Mouse (Mus musculus) hindbrain, embryonic 10.5 days (tissue): ENCODE data around the gene Actr10. TPM values are rescaled to one million over a fixed set of nuclear protein-coding genes. Genes with fewer than 3 reads are reported as not detected.

ENCODE experiments used
- DNase-seq: peaks from one replicate; pipeline ENCODE4 v3.0.0-alpha.2; 2017; ENCODE audit warnings: low spot score
- H3K27ac ChIP-seq: fragments of 300-500 bp; sonication (generic); 2 replicates; pipeline ENCODE4 v1.5.1; 2016; ENCODE audit warnings: mild to moderate bottlenecking, moderate library complexity
- H3K27me3 ChIP-seq: fragments of 300-500 bp; sonication (generic); 2 replicates; pipeline ENCODE4 v1.6.1; 2016; ENCODE audit warnings: mild to moderate bottlenecking; ENCODE audit not compliant: poor library complexity, insufficient read depth, severe bottlenecking
- H3K36me3 ChIP-seq: fragments of 300-500 bp; sonication (generic); 2 replicates; pipeline ENCODE4 v1.6.1; 2016; ENCODE audit warnings: mild to moderate bottlenecking, moderate library complexity
- H3K4me1 ChIP-seq: fragments of 300-500 bp; sonication (generic); replicated peaks from 2 replicates; pipeline ENCODE4 v1.6.1; 2016; ENCODE audit warnings: mild to moderate bottlenecking
- H3K4me3 ChIP-seq: fragments of 300-500 bp; sonication (generic); 2 replicates; pipeline ENCODE4 v1.5.1; 2016; ENCODE audit warnings: mild to moderate bottlenecking, moderate library complexity
- H3K9me3 ChIP-seq: fragments of 300-500 bp; sonication (generic); 2 replicates; pipeline ENCODE4 v1.6.1; 2016; ENCODE audit warnings: mild to moderate bottlenecking, moderate library complexity
- WGBS: fragments of 180-500 bp; shearing (Covaris S2); methylation state at CpG from one replicate; pipeline ENCODE4 v1.1.7; 2016; 5-methylcytosine and 5-hydroxymethylcytosine counted together
- polyA plus RNA-seq: library from polyadenylated mRNA; unstranded; fragments of >200 nt; fragmentation: Nextera tagmentation; extraction: Ambion mirVana; gene quantifications from 2 replicates; pipeline ENCODE4 v1.2.1, GENCODE M21; 2016

Gene Actr10
- polyA plus RNA-seq, 1 experiment from 2014 or later: 229 TPM

DNA sequence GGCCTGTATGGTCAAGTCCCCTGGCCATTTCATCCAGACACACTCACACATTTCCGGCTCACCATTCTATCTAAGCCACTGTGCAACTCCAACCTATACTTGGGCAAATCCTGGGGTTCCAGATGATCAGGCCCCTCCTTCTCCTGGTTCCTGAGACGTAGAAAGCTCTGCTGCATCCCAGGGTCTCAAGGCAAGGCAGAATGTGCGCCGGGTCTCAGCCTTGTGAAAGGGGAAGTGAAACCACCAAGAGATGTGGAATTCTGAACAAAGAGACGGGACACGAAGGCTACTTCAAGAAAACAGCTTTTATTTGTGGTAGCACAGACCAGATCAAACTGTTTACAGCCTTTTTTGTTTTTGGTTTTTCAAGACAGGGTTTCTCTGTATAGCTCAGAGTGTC is 68.5 kb downstream of the Actr10 start:
- no peaks in the 10 kb centered on the region for H3K4me1 ChIP-seq
- DNase-seq: no peak
- 91% methylated on average over 6 of the region's 6 CpGs for WGBS
- no peaks in the 10 kb centered on the region for H3K27me3 ChIP-seq
- H3K4me3 ChIP-seq: no peak overlapping the region
- peaks cover 84% of the 10 kb centered on the region for H3K36me3 ChIP-seq
- no peaks in the 10 kb centered on the region for H3K9me3 ChIP-seq
- no peak overlapping the region for H3K27ac ChIP-seq

- Histone ChIP-seq H3K4me3 (no peak overlapping the region), H3K27me3 (no peaks in the 10 kb centered on the region), H3K4me1 (peaks cover under 1% of the 10 kb centered on the region; the same call in 1 of the 2 replicates), H3K9me3 (no peaks in the 10 kb centered on the region), H3K36me3 (peaks cover 91% of the 10 kb centered on the region), H3K27ac (no peak overlapping the region)
- WGBS: 92% methylated on average over 7 of the region's 7 CpGs
- DNase-seq: no peak
Measured at GRCm38 (mm10) chr12:71006901-71007300, 69.2 kb downstream of the Actr10 start.

DNA sequence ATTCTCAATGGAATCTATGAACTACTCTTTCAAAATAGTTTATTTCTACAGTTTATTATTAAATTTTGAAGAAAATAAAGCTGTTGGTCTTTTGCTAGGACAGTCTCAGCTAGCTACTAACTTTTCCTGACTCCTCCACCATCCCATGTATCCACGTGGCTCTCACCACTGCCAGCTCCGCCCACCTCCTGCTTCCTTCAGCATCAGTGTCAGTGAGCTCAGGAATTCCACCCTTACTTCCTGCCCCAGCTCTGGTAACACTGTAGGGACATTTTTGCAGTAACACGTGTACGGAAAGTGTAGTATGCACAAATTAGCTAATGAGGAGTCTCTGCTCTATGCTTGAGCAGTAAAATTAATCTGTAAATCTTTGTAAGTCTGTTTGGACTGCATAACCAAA is 72.1 kb downstream of the Actr10 start:
- Histone ChIP-seq H3K27ac (no peak overlapping the region), H3K36me3 (peaks cover 87% of the 10 kb centered on the region), H3K27me3 (no peaks in the 10 kb centered on the region), H3K4me1 (peaks cover 20% of the 10 kb centered on the region), H3K9me3 (no peaks in the 10 kb centered on the region), H3K4me3 (no peak overlapping the region)
- 64% methylated on average over 4 of the region's 4 CpGs for WGBS
- no peak for DNase-seq

Other genes with a start within 250 kb of the Actr10 start
- 16.8 and 19.5 TPM in 2 replicates for gene Frmd6, start 112.3 kb upstream of the Actr10 start, polyA plus RNA-seq
- 605 and 630 TPM in 2 replicates for gene Psma3, start 36.8 kb downstream of the Actr10 start, polyA plus RNA-seq
- gene Arid4a, start 78.1 kb downstream of the Actr10 start, polyA plus RNA-seq: 21.6 and 27.5 TPM in 2 replicates
- gene Tomm20l, start 173.6 kb downstream of the Actr10 start, polyA plus RNA-seq: not detected in 2 replicates
- 69.8 and 77.8 TPM in 2 replicates for gene Timm9, start 198.8 kb downstream of the Actr10 start, polyA plus RNA-seq
- gene 2700049A03Rik, start 199.0 kb downstream of the Actr10 start, polyA plus RNA-seq: 14.3 and 17.5 TPM in 2 replicates